Mouse (Mus musculus): ENCODE data around the gene Nhs. TPM values are rescaled to one million over a fixed set of nuclear protein-coding genes. Genes with fewer than 3 reads are reported as not detected.

The Nhs gene
- total and polyA plus RNA-seq, 2 experiments from 2014 or later: 0.26 to 0.34 TPM

DNA sequence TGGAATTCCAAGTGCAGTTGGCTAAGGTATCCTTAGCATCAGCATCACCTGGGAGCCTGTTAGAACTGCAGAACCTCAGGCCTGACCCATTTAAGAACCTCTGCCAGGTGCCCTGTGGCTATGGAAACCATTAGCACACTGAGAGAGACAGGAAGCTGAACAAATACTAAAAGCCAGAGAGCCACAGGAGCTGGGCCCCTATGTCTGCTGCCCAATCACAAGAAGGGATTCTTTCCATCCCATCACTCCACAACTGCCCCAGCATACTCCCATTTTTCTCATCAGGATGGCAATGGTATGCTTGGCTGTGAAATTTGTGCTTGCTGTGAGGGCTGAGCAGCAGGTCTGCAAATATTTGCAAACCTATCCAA lies 232.9 kb downstream of the Nhs start:
- Histone ChIP-seq H3K9me3 (replicated peaks; ENCODE audit: control insufficient read depth, low read length) (no peaks in the 10 kb centered on the region), H3K4me1 (ENCODE audit: control insufficient read depth, insufficient read depth) (no peaks in the 10 kb centered on the region), H3K27me3 (ENCODE audit: control insufficient read depth, insufficient read depth, low read length) (no peaks in the 10 kb centered on the region; the same call in 1 of the 2 replicates), H3K27ac (ENCODE audit: low read depth) (no peak overlapping the region), H3K4me2 (ENCODE audit: low read depth, low read length) (no peak overlapping the region), H3K36me3 (replicated peaks; ENCODE audit: control insufficient read depth, insufficient read depth, low read length) (no peaks in the 10 kb centered on the region), H3K9ac (replicated peaks; ENCODE audit: low read depth, low read length) (no peak overlapping the region), H3K4me3 (ENCODE audit: low read depth, low read length) (no peak overlapping the region)
- TF ChIP-seq CTCF (IDR thresholded peaks at IDR 0.05; ENCODE audit: low read depth) (no peak), EP300 (IDR thresholded peaks at IDR 0.05; ENCODE audit: low read depth) (no peak)
- ATAC-seq (ENCODE audit: insufficient read depth, low read depth) (no peak), DNase-seq (ENCODE audit: low spot score) (no peak)

DNA sequence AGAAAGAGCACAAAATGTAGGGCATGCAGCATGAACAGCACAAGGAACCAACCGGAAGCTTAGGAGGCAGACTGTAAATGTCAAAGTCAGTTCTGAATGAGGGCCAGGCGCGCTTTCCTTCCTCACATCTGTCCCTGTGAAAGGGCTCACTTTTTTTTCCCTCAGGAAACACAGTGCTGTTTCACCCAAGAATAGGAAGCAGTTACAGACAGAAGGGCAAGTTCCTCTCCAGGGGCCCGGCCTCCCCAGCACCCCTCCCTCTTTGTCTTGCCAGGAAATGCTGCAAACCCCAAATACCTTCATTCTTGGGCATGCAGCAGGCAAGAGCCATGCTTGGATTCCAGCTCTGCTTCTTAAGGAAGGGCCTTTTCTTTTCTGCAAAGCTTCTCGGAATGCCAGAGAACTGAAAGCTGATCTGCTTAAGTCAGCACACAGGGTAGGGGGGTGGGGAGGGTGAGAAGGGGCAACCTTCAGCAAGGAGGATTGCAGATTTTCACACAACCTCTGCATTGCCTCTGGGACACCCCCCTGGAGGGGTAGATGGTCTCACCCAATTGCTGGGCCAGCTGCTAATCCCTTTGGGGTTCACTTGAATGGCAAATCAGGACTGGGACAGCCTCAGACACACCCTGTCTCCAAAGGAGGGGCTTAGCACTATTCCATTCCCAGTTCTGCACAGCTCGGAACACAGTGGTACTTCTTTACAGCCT lies 233.4 kb downstream of the Nhs start:
- ATAC-seq (ENCODE audit: insufficient read depth, low read depth): no peak
- DNase-seq (ENCODE audit: low spot score): peak; percentile 16
- WGBS: 41% methylated on average over 6 of the region's 6 CpGs
- Histone ChIP-seq H3K36me3 (replicated peaks; ENCODE audit: control insufficient read depth, insufficient read depth, low read length) (no peaks in the 10 kb centered on the region), H3K4me2 (ENCODE audit: low read depth, low read length) (no peak overlapping the region; the same call in 1 of the 2 replicates), H3K9ac (replicated peaks; ENCODE audit: low read depth, low read length) (no peak overlapping the region), H3K4me1 (ENCODE audit: control insufficient read depth, insufficient read depth) (no peaks in the 10 kb centered on the region), H3K4me3 (ENCODE audit: low read depth, low read length) (no peak overlapping the region), H3K27me3 (ENCODE audit: control insufficient read depth, insufficient read depth, low read length) (no peaks in the 10 kb centered on the region; the same call in 1 of the 2 replicates), H3K9me3 (replicated peaks; ENCODE audit: control insufficient read depth, low read length) (no peaks in the 10 kb centered on the region), H3K27ac (ENCODE audit: low read depth) (no peak overlapping the region)
- TF ChIP-seq EP300 (IDR thresholded peaks at IDR 0.05; ENCODE audit: low read depth): no peak
- TF ChIP-seq CTCF (IDR thresholded peaks at IDR 0.05; ENCODE audit: low read depth): no peak

DNA sequence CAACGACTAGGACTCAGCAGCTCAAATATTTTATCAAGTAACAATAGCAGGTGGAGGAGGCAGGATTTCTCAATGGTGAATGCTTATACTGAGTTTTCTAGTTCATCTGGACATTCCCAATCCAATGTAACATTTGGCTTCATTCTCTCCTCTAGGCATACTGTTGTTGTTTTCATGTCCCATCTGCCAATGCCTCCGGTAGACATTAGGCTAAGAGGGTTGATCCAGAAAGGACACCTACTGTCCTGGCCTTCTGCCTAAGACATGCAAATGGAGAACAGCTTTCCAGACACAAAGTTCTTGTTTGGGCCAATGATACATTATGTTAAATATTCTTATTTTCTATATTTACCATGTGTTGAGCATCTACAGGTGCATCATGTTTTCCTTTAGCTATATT lies 236.9 kb downstream of the Nhs start:
- H3K4me2 ChIP-seq (ENCODE audit: low read depth, low read length): no peak overlapping the region
- TF ChIP-seq EP300 (IDR thresholded peaks at IDR 0.05; ENCODE audit: low read depth): no peak
- no peak for TF ChIP-seq CTCF (IDR thresholded peaks at IDR 0.05; ENCODE audit: low read depth)
- DNase-seq (ENCODE audit: low spot score) (no peak), ATAC-seq (ENCODE audit: insufficient read depth, low read depth) (no peak)
- 70% methylated on average over 2 of the region's 2 CpGs for WGBS
- H3K27me3 ChIP-seq (ENCODE audit: control insufficient read depth, insufficient read depth, low read length): no peaks in the 10 kb centered on the region; the same call in 1 of the 2 replicates
- no peak overlapping the region for H3K9ac ChIP-seq (replicated peaks; ENCODE audit: low read depth, low read length)
- no peaks in the 10 kb centered on the region for H3K9me3 ChIP-seq (replicated peaks; ENCODE audit: control insufficient read depth, low read length)
- H3K27ac ChIP-seq (ENCODE audit: low read depth): no peak overlapping the region
- H3K36me3 ChIP-seq (replicated peaks; ENCODE audit: control insufficient read depth, insufficient read depth, low read length): no peaks in the 10 kb centered on the region
- H3K4me1 ChIP-seq (ENCODE audit: control insufficient read depth, insufficient read depth): no peaks in the 10 kb centered on the region
- no peak overlapping the region for H3K4me3 ChIP-seq (ENCODE audit: low read depth, low read length)

DNA sequence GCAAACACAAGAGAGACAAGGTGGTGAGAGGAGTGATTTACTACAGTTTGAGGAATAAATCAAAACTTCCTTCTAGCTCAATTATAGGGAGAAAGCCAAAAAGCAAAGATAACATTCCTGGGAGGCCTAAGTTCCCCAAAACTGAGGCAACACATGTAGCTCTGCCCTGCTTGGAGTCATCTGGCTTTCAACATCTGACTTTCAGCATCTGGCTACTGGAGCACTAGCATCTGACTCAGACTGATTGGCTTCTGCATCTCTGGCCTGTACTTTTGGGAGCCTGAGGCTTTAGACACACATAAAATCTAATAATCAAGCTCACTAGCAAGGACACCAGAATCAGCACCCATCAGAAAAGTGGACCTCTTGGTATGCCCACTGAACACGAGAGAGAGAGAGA lies 237.9 kb downstream of the Nhs start:
- WGBS: 38% methylated on average over 1 of the region's 1 CpGs
- DNase-seq (ENCODE audit: low spot score) (no peak), ATAC-seq (ENCODE audit: insufficient read depth, low read depth) (no peak)
- Histone ChIP-seq H3K9me3 (replicated peaks; ENCODE audit: control insufficient read depth, low read length) (no peaks in the 10 kb centered on the region), H3K27me3 (ENCODE audit: control insufficient read depth, insufficient read depth, low read length) (no peaks in the 10 kb centered on the region; the same call in 1 of the 2 replicates), H3K4me2 (ENCODE audit: low read depth, low read length) (no peak overlapping the region), H3K36me3 (replicated peaks; ENCODE audit: control insufficient read depth, insufficient read depth, low read length) (no peaks in the 10 kb centered on the region), H3K27ac (ENCODE audit: low read depth) (no peak overlapping the region), H3K4me1 (ENCODE audit: control insufficient read depth, insufficient read depth) (no peaks in the 10 kb centered on the region), H3K9ac (replicated peaks; ENCODE audit: low read depth, low read length) (no peak overlapping the region), H3K4me3 (ENCODE audit: low read depth, low read length) (no peak overlapping the region)
- TF ChIP-seq CTCF (IDR thresholded peaks at IDR 0.05; ENCODE audit: low read depth) (no peak), EP300 (IDR thresholded peaks at IDR 0.05; ENCODE audit: low read depth) (no peak)

DNA sequence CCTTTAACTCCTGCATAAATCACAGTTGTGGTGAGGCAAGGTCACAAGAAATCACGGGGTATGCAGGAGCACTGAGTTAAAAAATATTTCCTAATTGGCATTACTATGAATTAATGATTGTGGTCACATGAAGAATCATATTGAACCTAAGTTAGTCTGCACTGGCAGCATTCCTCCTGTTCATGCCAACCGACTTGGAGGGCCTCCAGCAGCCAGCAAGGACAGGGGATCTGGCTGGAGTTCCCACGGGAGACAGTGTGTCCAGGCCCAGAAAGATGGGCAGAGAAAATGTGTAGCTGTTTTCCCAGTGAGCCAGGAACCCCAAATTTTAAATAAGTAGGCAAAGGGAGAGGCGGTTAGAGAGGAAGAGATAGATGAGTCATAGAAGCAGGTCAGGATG lies 249.6 kb downstream of the Nhs start:
- TF ChIP-seq CTCF (IDR thresholded peaks at IDR 0.05; ENCODE audit: low read depth) (no peak), EP300 (IDR thresholded peaks at IDR 0.05; ENCODE audit: low read depth) (no peak)
- H3K27me3 ChIP-seq (ENCODE audit: control insufficient read depth, insufficient read depth, low read length): peaks cover 19% of the 10 kb centered on the region; the same call in 1 of the 2 replicates
- no peak for DNase-seq (ENCODE audit: low spot score)

More for the DNA sequence above, 249.6 kb downstream of the Nhs start:
- Histone ChIP-seq H3K4me1 (ENCODE audit: control insufficient read depth, insufficient read depth) (peaks cover 10% of the 10 kb centered on the region; the same call in 1 of the 2 replicates), H3K9me3 (replicated peaks; ENCODE audit: control insufficient read depth, low read length) (no peaks in the 10 kb centered on the region), H3K4me3 (ENCODE audit: low read depth, low read length) (no peak overlapping the region), H3K36me3 (replicated peaks; ENCODE audit: control insufficient read depth, insufficient read depth, low read length) (no peaks in the 10 kb centered on the region), H3K9ac (replicated peaks; ENCODE audit: low read depth, low read length) (no peak overlapping the region), H3K4me2 (ENCODE audit: low read depth, low read length) (no peak overlapping the region), H3K27ac (ENCODE audit: low read depth) (no peak overlapping the region)
- ATAC-seq (ENCODE audit: insufficient read depth, low read depth): no peak
- WGBS: 47% methylated on average over 4 of the region's 4 CpGs
